Mouse (Mus musculus) myocyte (in vitro differentiated cells): ENCODE data around the gene Rsl1d1.

ENCODE experiments used
- E2F4 ChIP-seq: IDR thresholded peaks from one replicate; pipeline ENCODE4 v1.6.1; 2011; ENCODE audit warnings: mild to moderate bottlenecking, control low read depth, moderate library complexity; ENCODE audit not compliant: insufficient read depth
- MYOD1 ChIP-seq, 3 experiments: IDR thresholded peaks; one replicate each; pipeline ENCODE4 v1.6.1; 2011; ENCODE audit warnings: control low read depth in 2 of 3, low read depth in 2 of 3, mild to moderate bottlenecking in 2 of 3, moderate library complexity in 1 of 3; ENCODE audit not compliant: insufficient read length in 2 of 3, control insufficient read depth in 1 of 3
- POLR2A ChIP-seq: IDR thresholded peaks from one replicate; pipeline ENCODE4 v1.6.1; 2011; ENCODE audit warnings: low read depth, mild to moderate bottlenecking, control low read depth, moderate library complexity; ENCODE audit not compliant: insufficient read length

GRCm38 (mm10) chr16:11176208-11176883 is 26.8 kb downstream of the Rsl1d1 start, which contains the start of gene Zc3h7a:
- TF ChIP-seq POLR2A (peak; percentile 86), MYOD1 (IDR thresholded peaks at IDR 0.05; ENCODE audit: control insufficient read depth in 1 of 3, insufficient read length in 2 of 3, low read depth in 2 of 3) (peak in 2 of 3 experiments; percentile 60 to 76), E2F4 (no peak)
